Mouse (Mus musculus) olfactory bulb, adult 2 months (tissue): ENCODE measurements at regions not wholly inside any gene's neighbourhood (a gene's known extent, or its start where the extent isn't known, plus 50 kb on each side); places are given as distances from the start of the nearest gene placed in this dataset.

Experiments used
- CTCF ChIP-seq: fragments of 200-500 bp; IDR thresholded peaks from 2 replicates; pipeline ENCODE4 v1.5.1; 2012; ENCODE audit warnings: low read depth, mild to moderate bottlenecking, low read length, moderate library complexity; ENCODE audit not compliant: insufficient read depth
- POLR2A ChIP-seq: fragments of 200-500 bp; IDR thresholded peaks from 2 replicates; pipeline ENCODE4 v1.6.1; 2012; ENCODE audit warnings: mild to moderate bottlenecking, low read depth, low read length, moderate library complexity; ENCODE audit not compliant: insufficient read depth

DNA sequence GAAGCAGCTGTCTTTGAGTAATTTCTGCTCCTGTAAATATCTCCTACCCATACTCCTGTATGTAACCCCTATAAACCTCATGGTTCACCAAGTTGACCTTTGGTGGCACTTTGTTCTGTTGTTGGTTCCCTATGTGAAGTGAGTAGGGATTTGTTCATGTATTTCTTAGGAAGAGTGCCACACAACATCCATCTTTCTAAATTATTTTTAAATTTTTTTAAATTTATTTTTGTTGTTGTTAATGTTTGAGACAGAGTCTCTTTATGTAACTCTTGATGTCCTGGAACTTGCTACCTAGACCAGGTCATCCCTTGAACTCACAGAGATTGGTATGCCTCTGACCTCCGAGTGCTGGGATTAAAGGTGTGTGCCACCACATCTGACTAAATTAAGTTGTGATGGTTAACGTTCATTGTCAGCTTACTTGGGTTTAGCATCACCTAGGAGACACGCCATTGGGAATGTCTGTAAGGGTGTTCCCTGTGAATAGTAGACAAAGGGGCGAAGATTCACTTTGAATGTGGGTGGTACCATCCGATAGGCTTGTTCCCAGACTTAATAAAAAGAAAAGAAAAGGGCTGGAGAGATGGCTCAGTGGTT lies 112.7 kb upstream of the Cpsf6 start:
- no peak for TF ChIP-seq CTCF
- TF ChIP-seq POLR2A = no peak
